Mouse (Mus musculus): ENCODE data around the gene Fgfr3.

DNA sequence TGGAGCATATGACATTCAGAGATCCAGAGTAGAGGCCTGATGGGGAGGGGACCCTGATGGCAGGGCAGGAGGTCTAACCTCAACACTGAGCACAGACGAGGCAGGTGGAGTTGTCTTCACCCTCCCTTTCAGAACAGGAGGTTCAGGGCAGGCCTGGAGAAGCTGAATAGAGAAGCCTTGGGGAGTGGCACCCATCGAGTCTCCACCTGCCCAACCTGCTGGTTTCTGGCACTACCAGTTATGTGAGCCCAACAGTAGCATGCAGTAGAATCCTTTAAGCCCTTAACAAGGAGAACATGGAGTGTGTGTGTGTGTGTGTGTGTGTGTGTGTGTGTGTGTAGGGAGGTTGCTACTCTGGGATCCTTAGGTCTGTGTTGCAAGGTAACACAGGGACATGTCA is 8.9 kb upstream of the Fgfr3 start:
- TF ChIP-seq CTCF (IDR thresholded peaks at IDR 0.05; ENCODE audit: low read depth, low read length) (no peak), POLR2A (IDR thresholded peaks at IDR 0.05; ENCODE audit: insufficient read depth, low read length) (no peak)

Data from ES-Bruce4 (cell line).